In genomic region chr12:36028968-36029645, GRCm38 (mm10) we compare ENCODE assay signal across 12 mouse cellular contexts. TPM values are rescaled to one million over a fixed set of nuclear protein-coding genes. Genes with fewer than 3 reads are reported as not detected.
DNase-seq lines count a peak whose midpoint lies in the region; ATAC-seq and TF ChIP-seq lines count a peak whose summit lies in the region.
"Had no signal": no experiment of that assay in that cellular context is flagged by ENCODE, and none has a peak within 500 bp of the region (broad histone marks: within the 10 kb centered on the region; RNA-seq: fewer than 3 reads in every experiment).

No protein-coding gene starts in this region.

- no peak overlapping the region for H3K27ac ChIP-seq in lung, embryonic 14.5 days (ENCODE audit: low read depth)
- no peak overlapping the region for H3K27ac ChIP-seq in forebrain, embryonic 14.5 days (ENCODE audit: low read depth, low read length)
- H3K27ac ChIP-seq: neural tube, embryonic 13.5 days had no signal

- peak; percentile 40 to 51 for DNase-seq in frontal cortex, postnatal 36 days (ENCODE audit: low spot score in 2 of 2)
- no peak for DNase-seq in frontal cortex, postnatal 10 days (ENCODE audit: low spot score in 2 of 2)
- DNase-seq in lung, embryonic 14.5 days, result peak; percentile 22
- DNase-seq in lung, postnatal 14 days, result no peak
- DNase-seq in B cell, adult 2 months, result peak; percentile 39 to 44
- DNase-seq in left cerebral cortex, postnatal 25 days (ENCODE audit: low spot score in 2 of 2), result peak; percentile 42 to 81
- DNase-seq in ovary, adult 18-20 months (ENCODE audit: low spot score), result no peak
- DNase-seq in forebrain, embryonic 14.5 days (ENCODE audit: low spot score), result no peak
- DNase-seq: lung, adult 2 months had no signal

- no peak for ATAC-seq in lung, embryonic 14.5 days (ENCODE audit: insufficient read depth)
- ATAC-seq in forebrain, embryonic 14.5 days, result no peak

- H3K27me3 ChIP-seq in lung, embryonic 14.5 days (ENCODE audit: insufficient read depth, low read length), result no peaks in the 10 kb centered on the region
- H3K27me3 ChIP-seq in forebrain, embryonic 14.5 days (replicated peaks; ENCODE audit: control insufficient read depth, insufficient read depth, low read length), result no peaks in the 10 kb centered on the region
- H3K27me3 ChIP-seq: neural tube, embryonic 13.5 days had no signal

- no peaks in the 10 kb centered on the region for H3K9me3 ChIP-seq in lung, embryonic 14.5 days (ENCODE audit: low read depth, low read length)
- H3K9me3 ChIP-seq in forebrain, embryonic 14.5 days (replicated peaks; ENCODE audit: control insufficient read depth, low read length), result peaks cover 3% of the 10 kb centered on the region
- H3K9me3 ChIP-seq: neural tube, embryonic 13.5 days had no signal

- intact Hi-C loops in left cerebral cortex, postnatal 25 days (cut with DNase I), result no loop called here

- H3K4me1 ChIP-seq in lung, embryonic 14.5 days (ENCODE audit: insufficient read depth), result 0 out of 2 replicates have a peak, but pooled peaks cover 4% of the 10 kb centered on the region
- H3K4me1 ChIP-seq in forebrain, embryonic 14.5 days (ENCODE audit: control insufficient read depth, insufficient read depth, low read length), result no peaks in the 10 kb centered on the region

- H3K4me3 ChIP-seq in lung, embryonic 14.5 days (ENCODE audit: low read depth, low read length), result no peak overlapping the region
- H3K4me3 ChIP-seq in forebrain, embryonic 14.5 days (ENCODE audit: low read depth, low read length), result no peak overlapping the region
- H3K4me3 ChIP-seq: neural tube, embryonic 13.5 days had no signal

- H3K36me3 ChIP-seq in lung, embryonic 14.5 days (ENCODE audit: insufficient read depth), result no peaks in the 10 kb centered on the region
- no peaks in the 10 kb centered on the region for H3K36me3 ChIP-seq in forebrain, embryonic 14.5 days (ENCODE audit: control insufficient read depth, insufficient read depth, low read length)
- H3K36me3 ChIP-seq: neural tube, embryonic 13.5 days had no signal

- no peak overlapping the region for H3K9ac ChIP-seq in lung, embryonic 14.5 days
- no peak overlapping the region for H3K9ac ChIP-seq in forebrain, embryonic 14.5 days (ENCODE audit: low read length)
- H3K9ac ChIP-seq: neural tube, embryonic 13.5 days had no signal

- H3K4me2 ChIP-seq in lung, embryonic 14.5 days, result no peak overlapping the region
- no peak overlapping the region for H3K4me2 ChIP-seq in forebrain, embryonic 14.5 days (ENCODE audit: low read length)
- H3K4me2 ChIP-seq: neural tube, embryonic 13.5 days had no signal

- WGBS in lung, embryonic 14.5 days, result 50% methylated on average over 5 of the region's 5 CpGs
- 78% methylated on average over 5 of the region's 5 CpGs for WGBS in forebrain, embryonic 14.5 days

- no peak for TF ChIP-seq CTCF in lung, embryonic 14.5 days (IDR thresholded peaks at IDR 0.05; ENCODE audit: low read depth)

RNA-seq across cellular contexts. Expression of gene Tspan13, which starts 13.2 kb away (rescaled TPM):
- polyA plus RNA-seq in lung, embryonic 14.5 days (2014; fragmentation: Nextera tagmentation; extraction: Ambion mirVana), result 108 and 117 TPM in 2 replicates
- total RNA-seq in left cerebral cortex, postnatal 25 days (2021), result 100 to 1,000 TPM; 199 to 216 TPM
- polyA plus RNA-seq in forebrain, embryonic 14.5 days (2014; fragmentation: Nextera tagmentation; extraction: Ambion mirVana), result 249 and 271 TPM in 2 replicates

RNA-seq across cellular contexts. Expression of gene Agr2, which starts 36.4 kb away (rescaled TPM):
- polyA plus RNA-seq in lung, embryonic 14.5 days (2014; fragmentation: Nextera tagmentation; extraction: Ambion mirVana), result 0.41 and 0.50 TPM in 2 replicates
- total RNA-seq in left cerebral cortex, postnatal 25 days (2021), result not detected
- not detected in 2 replicates for polyA plus RNA-seq in forebrain, embryonic 14.5 days (2014; fragmentation: Nextera tagmentation; extraction: Ambion mirVana)
- total RNA-seq: gastrocnemius, postnatal 4 days; layer of hippocampus, adult 8-10 months had no signal
- polyA plus RNA-seq: neural tube, embryonic 13.5 days had no signal

Comparison
In these comparisons a context has a peak if more than half of its experiments do, and no peak if none do; other contexts are left out.
1. DNase-seq: peak in frontal cortex, postnatal 36 days (2 of 2), lung, embryonic 14.5 days (single experiment), B cell, adult 2 months (2 of 2) and left cerebral cortex, postnatal 25 days (2 of 2); none in frontal cortex, postnatal 10 days (0 of 2), lung, postnatal 14 days (single experiment), ovary, adult 18-20 months (single experiment) and forebrain, embryonic 14.5 days (single experiment).